Mouse (Mus musculus): ENCODE measurements around the gene Msmb. TPM values are rescaled to one million over a fixed set of nuclear protein-coding genes. Genes with fewer than 3 reads are reported as not detected.

The Msmb gene
- polyA plus RNA-seq, 1 experiment from 2014 or later, result not detected

DNA sequence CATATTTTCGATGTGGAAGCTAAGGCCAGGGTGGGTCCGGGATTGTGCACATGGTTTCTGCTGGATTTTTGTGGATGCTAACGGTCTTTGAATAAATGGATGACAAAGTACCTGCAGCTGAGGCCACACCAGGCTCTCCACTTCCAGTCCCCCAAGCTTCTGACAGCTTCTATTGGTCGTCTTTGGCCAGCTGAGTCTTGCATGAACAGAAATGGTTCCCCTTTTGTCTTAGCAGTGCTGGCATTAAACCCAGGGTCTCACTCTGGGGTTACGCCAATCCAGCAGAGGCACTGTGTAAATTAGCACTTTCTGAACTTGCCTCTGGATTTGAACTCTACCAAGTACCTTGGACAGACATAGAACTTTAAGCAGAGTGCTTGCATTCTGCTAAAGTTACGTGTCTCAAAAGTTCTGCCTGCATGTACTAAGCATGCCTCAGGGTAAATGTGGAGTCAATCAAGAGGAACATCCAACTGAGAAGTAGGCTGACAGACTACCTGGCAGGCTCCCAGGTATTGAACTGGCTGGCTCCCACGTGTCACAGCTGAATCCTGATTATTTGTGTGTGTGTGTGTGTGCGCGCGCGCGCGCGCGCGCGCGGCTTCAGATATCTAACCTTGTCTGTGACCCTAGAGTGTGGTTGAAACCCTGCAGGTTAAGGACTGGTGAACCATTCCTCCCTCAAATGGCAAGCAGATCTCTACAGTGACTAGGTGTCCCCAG, 10.6 kb downstream of the Msmb start:
- Histone ChIP-seq H3K4me1 (no peaks in the 10 kb centered on the region), H3K36me3 (no peaks in the 10 kb centered on the region), H3K27me3 (no peaks in the 10 kb centered on the region; the same call in 1 of the 2 replicates), H3K27ac (no peak overlapping the region), H3K9ac (no peak overlapping the region), H3K4me3 (no peak overlapping the region), H3K4me2 (replicated peaks) (no peak overlapping the region), H3K9me3 (replicated peaks) (peaks cover 3% of the 10 kb centered on the region; the same call in 1 of the 2 replicates)
- no peak for ATAC-seq (ENCODE audit: low FRiP score)
- 91% methylated on average over 18 of the region's 18 CpGs for WGBS

DNA sequence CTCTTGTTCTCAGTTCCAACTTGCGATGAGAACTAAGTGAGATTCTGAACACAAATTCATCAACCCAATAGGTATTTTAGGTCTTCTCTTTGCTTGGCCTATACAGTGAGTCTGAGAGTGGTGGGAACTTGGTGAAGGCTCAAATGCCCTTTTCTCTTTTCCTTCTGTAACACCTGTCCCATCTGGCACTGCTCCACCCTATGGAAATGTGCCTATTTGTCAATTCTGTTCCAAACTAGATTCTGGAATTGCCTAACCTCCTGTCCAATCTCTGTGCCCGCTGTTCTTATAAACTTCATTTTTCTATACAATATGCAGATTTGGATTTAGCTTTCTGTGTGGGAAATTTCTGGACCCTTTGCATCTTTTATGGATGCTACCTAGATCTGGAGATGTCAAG, 11.3 kb downstream of the Msmb start:
- H3K4me2 ChIP-seq (replicated peaks), result no peak overlapping the region
- H3K4me3 ChIP-seq, result no peak overlapping the region
- H3K36me3 ChIP-seq, result no peaks in the 10 kb centered on the region
- H3K9ac ChIP-seq, result no peak overlapping the region
- no peaks in the 10 kb centered on the region for H3K9me3 ChIP-seq (replicated peaks)
- 94% methylated on average over 2 of the region's 2 CpGs for WGBS
- no peak for ATAC-seq (ENCODE audit: low FRiP score)
- no peaks in the 10 kb centered on the region; the same call in 1 of the 2 replicates for H3K27me3 ChIP-seq
- H3K4me1 ChIP-seq, result no peaks in the 10 kb centered on the region
- H3K27ac ChIP-seq, result no peak overlapping the region

DNA sequence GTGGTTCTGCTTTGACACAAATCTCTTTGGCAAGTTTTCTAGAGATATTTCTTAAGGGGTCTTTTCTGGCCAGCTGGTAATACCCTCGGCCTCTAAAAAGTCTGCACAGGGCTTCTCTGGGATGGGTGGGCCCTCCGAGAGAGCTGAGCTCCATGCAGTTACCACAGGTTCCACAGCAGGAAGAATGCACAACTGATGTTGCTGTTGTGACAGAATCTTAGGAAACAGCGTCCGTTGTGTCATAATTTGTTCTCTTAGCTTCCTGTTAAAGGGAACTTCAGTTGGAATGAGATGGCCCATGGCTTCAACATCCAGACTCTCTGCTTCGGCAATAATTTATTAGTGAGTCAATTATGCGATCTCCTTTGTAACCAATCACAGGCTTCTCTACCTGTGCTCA, 12.9 kb downstream of the Msmb start:
- no peak overlapping the region for H3K4me3 ChIP-seq
- H3K4me2 ChIP-seq (replicated peaks), result no peak overlapping the region
- 91% methylated on average over 6 of the region's 6 CpGs for WGBS
- ATAC-seq (ENCODE audit: low FRiP score), result no peak
- peaks cover 7% of the 10 kb centered on the region for H3K4me1 ChIP-seq
- H3K36me3 ChIP-seq, result no peaks in the 10 kb centered on the region
- no peak overlapping the region for H3K9ac ChIP-seq
- no peaks in the 10 kb centered on the region; the same call in 1 of the 2 replicates for H3K27me3 ChIP-seq
- H3K9me3 ChIP-seq (replicated peaks), result no peaks in the 10 kb centered on the region
- H3K27ac ChIP-seq, result no peak overlapping the region

GRCm38 (mm10) chr14:32159150-32159670, 17.4 kb downstream of the Msmb start:
- H3K4me3 ChIP-seq, result peak overlapping the region; percentile 76
- WGBS, result 36% methylated on average over 4 of the region's 4 CpGs
- no peaks in the 10 kb centered on the region for H3K36me3 ChIP-seq
- H3K9ac ChIP-seq, result peak overlapping the region; percentile 41
- H3K4me1 ChIP-seq, result peaks cover 21% of the 10 kb centered on the region
- no peaks in the 10 kb centered on the region; the same call in 1 of the 2 replicates for H3K27me3 ChIP-seq
- no peaks in the 10 kb centered on the region for H3K9me3 ChIP-seq (replicated peaks)
- peak overlapping the region; percentile 88 for H3K4me2 ChIP-seq (replicated peaks)
- H3K27ac ChIP-seq, result no peak overlapping the region
- no peak; the same call in 1 of the 2 replicates for ATAC-seq (ENCODE audit: low FRiP score)

GRCm38 (mm10) chr14:32159690-32160246, 17.9 kb downstream of the Msmb start, which contains the start of gene Ncoa4:
Ncoa4 (plus strand) TSS chr14:32159865.
- H3K4me2 ChIP-seq (replicated peaks), result peak within 1 kb of the TSS; percentile 88
- peak; percentile 98 for ATAC-seq (ENCODE audit: low FRiP score)
- H3K36me3 ChIP-seq, result no peaks in the 10 kb centered on the region
- no peaks in the 10 kb centered on the region for H3K9me3 ChIP-seq (replicated peaks)
- H3K9ac ChIP-seq, result peak within 1 kb of the TSS; percentile 88
- H3K4me3 ChIP-seq, result peak within 1 kb of the TSS; percentile 76
- H3K27me3 ChIP-seq, result no peaks in the 10 kb centered on the region; the same call in 1 of the 2 replicates
- WGBS, result 0% methylated on average over 40 of the region's 40 CpGs
- peak within 1 kb of the TSS; percentile 79 for H3K27ac ChIP-seq
- H3K4me1 ChIP-seq, result peaks cover 22% of the 10 kb centered on the region

DNA sequence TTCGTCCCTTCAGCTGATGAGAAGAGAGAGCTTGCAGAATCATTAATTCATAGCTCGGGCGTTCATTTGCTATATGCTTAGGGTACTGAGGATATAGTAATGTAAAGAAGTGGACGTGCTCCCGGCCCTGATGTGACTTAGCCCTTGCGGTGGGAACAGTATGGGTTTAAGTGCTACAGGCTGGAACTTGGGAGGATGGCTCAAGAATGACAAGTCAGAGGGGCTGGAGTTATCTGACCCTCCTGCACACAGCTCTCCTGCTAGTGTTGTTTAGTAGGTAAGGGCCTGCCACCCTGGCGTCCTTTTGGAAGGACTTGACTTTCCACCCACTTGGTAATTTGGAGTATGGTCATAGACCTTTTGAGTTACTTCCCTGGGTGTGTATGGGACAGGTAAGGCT, 18.7 kb downstream of the Msmb start:
- Histone ChIP-seq H3K4me1 (peaks cover 30% of the 10 kb centered on the region), H3K27ac (peak overlapping the region; percentile 79; the same call in 1 of the 2 replicates), H3K4me3 (peak overlapping the region; percentile 76), H3K9ac (peak overlapping the region; percentile 88), H3K36me3 (no peaks in the 10 kb centered on the region), H3K4me2 (replicated peaks) (peak overlapping the region; percentile 88), H3K9me3 (replicated peaks) (no peaks in the 10 kb centered on the region), H3K27me3 (no peaks in the 10 kb centered on the region; the same call in 1 of the 2 replicates)
- WGBS, result 42% methylated on average over 7 of the region's 7 CpGs
- no peak for ATAC-seq (ENCODE audit: low FRiP score)

GRCm38 (mm10) chr14:32161090-32161885, 19.5 kb downstream of the Msmb start:
- no peaks in the 10 kb centered on the region for H3K9me3 ChIP-seq (replicated peaks)
- H3K27ac ChIP-seq, result no peak overlapping the region
- peak overlapping the region; percentile 88 for H3K4me2 ChIP-seq (replicated peaks)
- H3K36me3 ChIP-seq, result no peaks in the 10 kb centered on the region
- H3K9ac ChIP-seq, result peak overlapping the region; percentile 88; the same call in 1 of the 2 replicates
- H3K4me3 ChIP-seq, result no peak overlapping the region; the same call in 1 of the 2 replicates
- no peak for ATAC-seq (ENCODE audit: low FRiP score)
- H3K27me3 ChIP-seq, result no peaks in the 10 kb centered on the region; the same call in 1 of the 2 replicates
- WGBS, result 90% methylated on average over 12 of the region's 12 CpGs
- peaks cover 35% of the 10 kb centered on the region for H3K4me1 ChIP-seq

- H3K27me3 ChIP-seq, result no peaks in the 10 kb centered on the region
- no peak overlapping the region for H3K27ac ChIP-seq
- 96% methylated on average over 5 of the region's 5 CpGs for WGBS
- no peak overlapping the region for H3K4me3 ChIP-seq
- no peaks in the 10 kb centered on the region for H3K9me3 ChIP-seq (replicated peaks)
- H3K36me3 ChIP-seq, result no peaks in the 10 kb centered on the region
- no peak for ATAC-seq (ENCODE audit: low FRiP score)
- peaks cover 35% of the 10 kb centered on the region for H3K4me1 ChIP-seq
- H3K9ac ChIP-seq, result no peak overlapping the region
- no peak overlapping the region for H3K4me2 ChIP-seq (replicated peaks)
These were observed 20.4 kb downstream of the Msmb start for GRCm38 (mm10) chr14:32162231-32162630.

DNA sequence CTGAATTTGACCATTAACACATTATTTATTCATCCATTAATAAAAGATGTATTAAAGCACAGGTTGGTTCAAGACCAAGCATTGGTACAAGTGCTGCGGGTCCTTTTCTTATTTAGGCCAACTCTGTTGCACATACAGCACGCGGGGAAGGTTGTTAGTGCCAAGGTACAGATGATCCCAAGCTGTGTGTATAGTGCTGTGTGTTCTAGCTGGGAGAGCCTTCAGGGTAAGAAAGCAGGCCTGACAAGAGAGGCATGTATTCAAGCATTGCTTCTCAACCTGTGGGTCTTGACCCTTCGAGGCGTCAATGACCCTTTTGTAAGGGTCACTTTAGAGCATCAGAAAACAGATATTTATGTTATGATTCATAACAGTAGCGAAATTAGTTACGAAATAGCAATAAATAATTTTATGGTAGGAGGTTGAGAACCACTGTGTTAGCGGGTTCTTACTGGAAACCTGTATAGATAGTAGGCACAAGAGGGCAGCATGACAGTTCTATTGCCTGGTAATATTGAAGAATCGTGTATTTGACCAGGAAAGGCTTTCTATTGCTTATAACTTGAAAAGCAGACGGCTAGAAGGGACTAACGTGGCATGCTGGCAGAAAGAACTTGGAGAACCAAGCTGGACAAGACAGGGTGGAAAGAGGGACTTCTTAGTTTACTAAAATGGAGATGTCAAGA, 21.5 kb downstream of the Msmb start:
- no peak overlapping the region for H3K4me3 ChIP-seq
- peaks cover 35% of the 10 kb centered on the region for H3K4me1 ChIP-seq
- WGBS, result 92% methylated on average over 11 of the region's 11 CpGs
- ATAC-seq (ENCODE audit: low FRiP score), result no peak
- no peaks in the 10 kb centered on the region for H3K9me3 ChIP-seq (replicated peaks)
- no peak overlapping the region for H3K9ac ChIP-seq
- H3K27ac ChIP-seq, result no peak overlapping the region
- no peak overlapping the region for H3K4me2 ChIP-seq (replicated peaks)
- no peaks in the 10 kb centered on the region for H3K36me3 ChIP-seq
- H3K27me3 ChIP-seq, result no peaks in the 10 kb centered on the region

- Histone ChIP-seq H3K27me3 (no peaks in the 10 kb centered on the region), H3K36me3 (no peaks in the 10 kb centered on the region), H3K9ac (no peak overlapping the region), H3K4me3 (no peak overlapping the region), H3K4me1 (peaks cover 28% of the 10 kb centered on the region), H3K9me3 (replicated peaks) (no peaks in the 10 kb centered on the region), H3K4me2 (replicated peaks) (no peak overlapping the region), H3K27ac (no peak overlapping the region)
- WGBS, result 84% methylated on average over 8 of the region's 8 CpGs
- no peak for ATAC-seq (ENCODE audit: low FRiP score)
These were observed 22.6 kb downstream of the Msmb start for GRCm38 (mm10) chr14:32164173-32165051.
